Mouse (Mus musculus): ENCODE data around the gene Peli1. TPM values are rescaled to one million over a fixed set of nuclear protein-coding genes. Genes with fewer than 3 reads are reported as not detected.

Gene Peli1
- polyA plus RNA-seq, 1 experiment from 2014 or later = 11.7 TPM

DNA sequence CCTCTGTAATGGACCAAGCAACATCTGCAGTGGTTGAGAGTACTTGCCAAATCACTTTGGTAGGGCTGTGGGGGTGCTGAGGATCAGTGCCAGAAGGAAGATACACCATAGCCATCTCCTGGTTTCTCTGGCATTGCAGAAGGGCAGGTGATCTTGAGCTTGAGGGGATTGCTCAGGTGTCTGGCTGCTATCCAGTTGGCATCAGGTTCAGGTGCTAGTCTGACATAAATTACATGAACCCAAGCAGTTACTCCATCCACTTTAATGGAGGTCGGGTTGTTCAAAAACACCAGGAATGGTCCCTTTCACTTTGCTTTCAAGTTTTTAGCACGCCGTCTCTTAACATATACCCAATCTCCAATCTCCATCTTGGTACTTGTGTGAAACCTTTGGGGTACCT, 103.8 kb downstream of the Peli1 start:
- no peaks in the 10 kb centered on the region for H3K9me3 ChIP-seq (replicated peaks)
- 69% methylated on average over 3 of the region's 3 CpGs for WGBS (ENCODE audit: insufficient replicate concordance)
- H3K27me3 ChIP-seq = no peaks in the 10 kb centered on the region
- no peaks in the 10 kb centered on the region for H3K4me1 ChIP-seq (replicated peaks)
- no peak overlapping the region for H3K4me3 ChIP-seq (replicated peaks)
- no peaks in the 10 kb centered on the region for H3K36me3 ChIP-seq (replicated peaks)
- H3K27ac ChIP-seq (replicated peaks) = no peak overlapping the region
- no peak overlapping the region for H3K4me2 ChIP-seq
- no peak overlapping the region for H3K9ac ChIP-seq
- ATAC-seq (ENCODE audit: insufficient read depth) = no peak

Other genes with a start within 250 kb of the Peli1 start
- 3.7 and 4.2 TPM in 2 replicates for gene Vps54, start 148.0 kb downstream of the Peli1 start, polyA plus RNA-seq (2015; fragmentation: Nextera tagmentation; extraction: Ambion mirVana)